Mouse (Mus musculus): ENCODE measurements around the gene Gtf3c6. TPM values are rescaled to one million over a fixed set of nuclear protein-coding genes. Genes with fewer than 3 reads are reported as not detected.
A peak's percentile ranks its signal among the peaks of the same experiment; 100 is the strongest.

The Gtf3c6 gene
- polyA plus RNA-seq, 1 experiment, result 3.4 TPM

DNA sequence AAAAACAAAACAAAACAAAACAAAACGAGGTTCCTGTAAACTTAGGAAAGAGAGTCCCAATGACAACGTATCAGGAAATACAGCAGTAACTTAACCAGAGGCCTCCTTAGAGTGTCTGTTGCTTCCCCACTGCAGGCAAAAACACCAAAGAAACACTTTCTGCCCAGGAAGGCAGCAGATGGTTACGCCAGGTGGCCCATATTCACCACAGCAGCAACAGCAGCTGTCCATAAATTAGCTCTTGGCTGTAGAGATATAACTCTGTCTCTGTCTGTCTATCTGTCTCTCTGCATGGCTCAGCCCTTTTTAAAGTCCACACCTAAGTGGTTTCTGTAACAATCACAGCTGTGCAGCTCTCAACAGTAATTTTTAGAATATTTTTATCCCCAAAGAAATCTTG lies 39.0 kb downstream of the Gtf3c6 start:
- DNase-seq (ENCODE audit: low read depth in 1 of 2, low spot score in 2 of 2), result no peak
- Histone ChIP-seq H3K4me3 (ENCODE audit: extremely low read depth, insufficient read depth, insufficient read length) (no peak overlapping the region), H3K4me1 (ENCODE audit: control insufficient read depth, insufficient read depth, insufficient read length) (no peaks in the 10 kb centered on the region), H3K27ac (ENCODE audit: insufficient read depth, low read length) (no peak overlapping the region), H3K27me3 (ENCODE audit: control insufficient read depth, insufficient read depth, low read length) (no peaks in the 10 kb centered on the region), H3K36me3 (ENCODE audit: control insufficient read depth, insufficient read depth, low read length) (peaks cover 10% of the 10 kb centered on the region)
- no peak for TF ChIP-seq POLR2A (IDR thresholded peaks at IDR 0.05; ENCODE audit: low read depth, low read length)
- 35% methylated on average over 3 of the region's 3 CpGs for whole genome bisulfite sequencing

DNA sequence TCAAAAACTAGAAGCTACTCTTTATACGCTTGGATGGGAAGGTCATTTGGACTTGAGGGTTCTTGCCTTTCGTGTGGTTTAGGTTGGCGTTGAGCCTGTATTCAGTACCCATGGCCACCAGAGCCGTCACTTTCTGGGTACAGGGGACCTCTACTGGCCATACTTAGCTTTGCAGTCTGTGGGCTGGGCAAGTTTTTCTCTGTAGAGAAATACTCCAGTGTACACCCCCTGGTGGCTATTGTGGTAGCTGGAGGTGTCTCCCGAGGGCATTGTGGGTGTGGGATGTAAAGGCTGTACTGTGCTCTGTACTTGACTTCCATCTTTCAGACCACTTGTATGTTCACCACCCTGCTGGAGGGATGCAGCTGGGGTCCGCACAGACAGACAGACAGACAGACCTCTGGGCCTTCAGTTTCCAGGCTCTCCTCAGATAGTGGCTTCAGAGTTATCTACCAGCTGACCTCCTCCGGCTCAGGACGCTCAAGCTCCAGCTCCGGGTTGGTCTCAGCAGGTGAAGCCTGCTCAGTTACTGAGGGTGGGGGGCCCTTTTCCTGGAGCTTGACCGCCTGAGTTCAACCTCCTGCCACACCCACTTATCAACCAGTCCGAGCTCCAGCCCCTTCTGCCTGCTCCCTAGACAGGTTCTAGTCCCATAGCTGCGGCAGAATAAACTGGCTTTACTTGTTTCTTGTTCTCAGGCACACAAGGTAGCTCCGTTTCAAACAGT lies 45.3 kb downstream of the Gtf3c6 start:
- TF ChIP-seq POLR2A (IDR thresholded peaks at IDR 0.05; ENCODE audit: low read depth, low read length) (no peak), CTCF (IDR thresholded peaks at IDR 0.05; ENCODE audit: extremely low read depth, insufficient read depth, insufficient read length, insufficient replicate concordance) (peak; percentile 77; the same call in 1 of the 2 replicates)
- 44% methylated on average over 13 of the region's 13 CpGs for WGBS
- Histone ChIP-seq H3K4me3 (ENCODE audit: extremely low read depth, insufficient read depth, insufficient read length) (no peak overlapping the region), H3K27me3 (ENCODE audit: control insufficient read depth, insufficient read depth, low read length) (no peaks in the 10 kb centered on the region), H3K36me3 (ENCODE audit: control insufficient read depth, insufficient read depth, low read length) (no peaks in the 10 kb centered on the region), H3K27ac (ENCODE audit: insufficient read depth, low read length) (no peak overlapping the region), H3K4me1 (ENCODE audit: control insufficient read depth, insufficient read depth, insufficient read length) (no peaks in the 10 kb centered on the region)
- DNase-seq (ENCODE audit: low read depth in 1 of 2, low spot score in 2 of 2), result peak; percentile 86 to 90

Other genes with a start within 250 kb of the Gtf3c6 start
- 0.07 TPM in 1 of 2 replicates, not detected in the other for gene Mfsd4b1, start 232.8 kb downstream of the Gtf3c6 start, polyA plus RNA-seq (2012; rRNA removed)
- 27.8 and 36.9 TPM in 2 replicates for gene Slc16a10, start 115.8 kb downstream of the Gtf3c6 start, polyA plus RNA-seq (2012; rRNA removed)
- 1.0 and 1.2 TPM in 2 replicates for gene Rpf2, start 11.1 kb downstream of the Gtf3c6 start, polyA plus RNA-seq (2012; rRNA removed)
- gene Amd1, start 44.1 kb upstream of the Gtf3c6 start, polyA plus RNA-seq (2012; rRNA removed), result 4.1 and 5.3 TPM in 2 replicates
- gene Cdk19, start 81.5 kb upstream of the Gtf3c6 start, polyA plus RNA-seq (2012; rRNA removed), result 10.7 and 12.6 TPM in 2 replicates

Data from spleen, adult 2 months (tissue).